Mouse (Mus musculus): ENCODE data around the gene Cenps. TPM values are rescaled to one million over a fixed set of nuclear protein-coding genes. Genes with fewer than 3 reads are reported as not detected.
"Not testable (repeated sequence)": the region's sequence is repeated elsewhere in the genome, so short reads cannot be mapped to it uniquely, and the experiment has no call there.

Gene Cenps
- polyA plus RNA-seq, 1 experiment from 2014 or later, result 21.9 TPM

DNA sequence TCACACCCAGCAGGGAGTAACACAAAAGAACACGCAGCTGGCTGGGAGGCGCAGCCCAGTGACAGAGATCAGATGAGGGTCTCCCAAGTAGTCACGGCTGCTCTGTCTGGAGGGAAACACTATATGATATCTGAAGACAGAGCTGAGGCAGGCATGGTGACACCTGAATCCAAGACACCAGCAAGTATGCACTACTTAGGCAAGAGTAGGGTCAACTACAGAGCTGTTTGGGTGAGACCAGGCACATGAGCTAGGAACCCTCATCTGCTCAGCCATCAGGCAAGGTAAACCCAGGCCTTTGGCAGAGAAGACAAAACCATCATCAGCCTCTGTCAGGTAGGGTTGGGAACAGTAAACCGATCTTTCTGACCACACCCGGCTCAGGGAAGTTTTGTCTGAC is 4.0 kb downstream of the Cenps start:
- ATAC-seq (replicated peaks), result no peak
- Histone ChIP-seq H3K4me2 (replicated peaks) (no peak overlapping the region), H3K36me3 (peaks cover 9% of the 10 kb centered on the region; the same call in 1 of the 2 replicates), H3K4me1 (peaks cover 8% of the 10 kb centered on the region), H3K9ac (replicated peaks) (no peak overlapping the region), H3K4me3 (no peak overlapping the region), H3K9me3 (no peaks in the 10 kb centered on the region), H3K27me3 (no peaks in the 10 kb centered on the region), H3K27ac (replicated peaks) (no peak overlapping the region)
- 83% methylated on average over 5 of the region's 5 CpGs for WGBS

GRCm38 (mm10) chr4:149131789-149132565 is 5.5 kb downstream of the Cenps start:
- Histone ChIP-seq H3K9ac (replicated peaks) (no peak overlapping the region), H3K4me1 (peaks cover 8% of the 10 kb centered on the region), H3K4me2 (replicated peaks) (no peak overlapping the region), H3K36me3 (peaks cover 9% of the 10 kb centered on the region; the same call in 1 of the 2 replicates), H3K9me3 (no peaks in the 10 kb centered on the region), H3K27me3 (no peaks in the 10 kb centered on the region), H3K4me3 (no peak overlapping the region), H3K27ac (replicated peaks) (no peak overlapping the region)
- 94% methylated on average over 21 of the region's 21 CpGs for WGBS
- no peak for ATAC-seq (replicated peaks)

DNA sequence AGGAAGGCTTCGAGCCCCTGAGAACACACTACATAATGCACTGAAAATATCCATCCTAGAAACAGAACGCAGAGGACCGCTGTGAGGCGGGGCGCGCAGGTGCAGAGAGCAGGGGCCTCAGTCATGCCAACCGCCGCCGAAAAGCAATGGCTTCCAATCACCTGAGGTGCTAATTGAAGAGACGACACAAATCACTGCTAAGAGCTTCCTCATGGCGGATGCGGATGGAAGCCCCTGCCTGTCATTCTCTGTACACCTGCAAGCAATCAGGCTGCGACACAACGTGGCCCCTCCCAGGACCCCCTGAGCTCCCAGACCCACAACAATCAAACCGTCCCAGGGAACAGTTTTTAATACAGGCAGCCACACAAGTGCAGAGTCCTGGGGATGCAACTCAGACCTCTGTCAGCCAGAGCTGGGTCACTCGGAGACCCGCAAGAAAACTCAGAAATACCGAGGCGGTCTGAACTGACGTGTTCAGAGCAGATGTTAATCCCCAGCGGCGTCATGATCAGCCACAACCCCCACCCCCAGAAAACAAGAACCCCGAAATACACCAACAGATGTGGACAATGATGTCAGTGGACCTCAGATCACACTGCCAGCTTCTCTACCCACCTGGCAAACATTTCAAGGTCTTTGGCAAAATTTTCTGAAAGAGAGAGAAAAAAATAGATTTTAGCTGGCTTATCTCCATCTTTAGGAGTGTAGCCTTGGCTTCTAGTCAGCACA is 6.2 kb downstream of the Cenps start:
- H3K27me3 ChIP-seq, result no peaks in the 10 kb centered on the region
- no peaks in the 10 kb centered on the region for H3K9me3 ChIP-seq
- H3K4me1 ChIP-seq, result peaks cover under 1% of the 10 kb centered on the region; the same call in 1 of the 2 replicates
- WGBS, result 90% methylated on average over 23 of the region's 23 CpGs
- no peak for ATAC-seq (replicated peaks)
- no peak overlapping the region for H3K9ac ChIP-seq (replicated peaks)
- H3K4me2 ChIP-seq (replicated peaks), result no peak overlapping the region
- H3K4me3 ChIP-seq, result no peak overlapping the region
- peaks cover 9% of the 10 kb centered on the region; the same call in 1 of the 2 replicates for H3K36me3 ChIP-seq
- H3K27ac ChIP-seq (replicated peaks), result no peak overlapping the region

GRCm38 (mm10) chr4:149128467-149128866 is 9.0 kb downstream of the Cenps start:
- Histone ChIP-seq H3K9ac (replicated peaks) (no peak overlapping the region), H3K4me3 (no peak overlapping the region), H3K36me3 (peaks cover 9% of the 10 kb centered on the region; the same call in 1 of the 2 replicates), H3K27me3 (no peaks in the 10 kb centered on the region), H3K9me3 (no peaks in the 10 kb centered on the region), H3K4me1 (no peaks in the 10 kb centered on the region), H3K27ac (replicated peaks) (no peak overlapping the region), H3K4me2 (replicated peaks) (no peak overlapping the region)
- WGBS, result 88% methylated on average over 18 of the region's 18 CpGs
- ATAC-seq (replicated peaks), result no peak

DNA sequence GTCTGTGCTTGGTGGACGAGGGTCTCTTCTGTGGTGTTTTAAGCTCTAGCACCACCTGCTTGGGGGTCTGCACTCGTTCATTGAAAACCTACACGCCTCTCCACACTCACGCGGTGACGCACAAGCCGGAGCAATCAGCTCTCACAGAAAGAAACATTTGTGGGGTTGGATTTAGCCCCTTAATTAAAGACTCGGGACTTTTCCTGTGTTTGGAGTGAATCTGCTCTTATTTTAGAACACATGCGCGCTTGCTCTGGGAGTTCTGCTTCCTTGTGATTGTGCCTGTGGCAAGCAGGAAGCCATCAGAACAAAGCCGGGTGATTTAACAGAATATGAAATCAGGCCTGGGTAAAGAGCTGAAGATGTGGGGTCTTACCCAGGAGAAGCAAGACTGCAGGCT is 10.8 kb downstream of the Cenps start, which contains the start of gene Cort:
Gene Cort (minus strand): TSS at position 101 of the 400 bp plus-strand sequence.
- WGBS, result 79% methylated on average over 11 of the region's 11 CpGs
- ATAC-seq (replicated peaks), result no peak
- peaks cover 9% of the 10 kb centered on the region; the same call in 1 of the 2 replicates for H3K36me3 ChIP-seq
- no peaks in the 10 kb centered on the region for H3K9me3 ChIP-seq
- no peaks in the 10 kb centered on the region for H3K27me3 ChIP-seq
- H3K9ac ChIP-seq (replicated peaks), result no peak within 1 kb of the TSS
- no peak within 1 kb of the TSS for H3K4me3 ChIP-seq
- H3K27ac ChIP-seq (replicated peaks), result no peak within 1 kb of the TSS; the same call in 1 of the 2 replicates
- H3K4me2 ChIP-seq (replicated peaks), result no peak within 1 kb of the TSS
- H3K4me1 ChIP-seq, result no peaks in the 10 kb centered on the region

DNA sequence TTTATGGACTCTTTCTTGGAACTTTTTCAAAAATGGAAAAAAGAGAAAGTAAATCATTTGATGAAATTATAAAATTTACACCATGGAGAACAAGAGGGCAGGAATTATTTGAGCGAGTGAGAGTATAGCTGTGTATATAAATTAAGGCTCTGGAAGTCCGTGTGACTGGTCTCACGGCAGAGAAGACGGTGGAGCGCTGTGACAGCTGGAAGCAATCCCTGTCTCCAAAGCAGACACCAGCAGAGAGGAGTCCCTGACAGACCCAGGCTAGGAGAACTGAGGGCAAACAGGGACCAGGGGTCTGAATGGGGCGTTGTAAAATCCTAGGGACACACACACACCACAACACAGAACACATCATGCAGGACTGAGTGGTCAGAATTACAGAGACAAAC is 11.3 kb downstream of the Cenps start:
- Histone ChIP-seq H3K9me3 (no peaks in the 10 kb centered on the region), H3K4me3 (no peak overlapping the region), H3K27ac (replicated peaks) (no peak overlapping the region; the same call in 1 of the 2 replicates), H3K4me1 (no peaks in the 10 kb centered on the region), H3K36me3 (peaks cover 9% of the 10 kb centered on the region; the same call in 1 of the 2 replicates), H3K9ac (replicated peaks) (no peak overlapping the region), H3K4me2 (replicated peaks) (no peak overlapping the region), H3K27me3 (no peaks in the 10 kb centered on the region)
- 87% methylated on average over 6 of the region's 6 CpGs for WGBS
- no peak for ATAC-seq (replicated peaks)

DNA sequence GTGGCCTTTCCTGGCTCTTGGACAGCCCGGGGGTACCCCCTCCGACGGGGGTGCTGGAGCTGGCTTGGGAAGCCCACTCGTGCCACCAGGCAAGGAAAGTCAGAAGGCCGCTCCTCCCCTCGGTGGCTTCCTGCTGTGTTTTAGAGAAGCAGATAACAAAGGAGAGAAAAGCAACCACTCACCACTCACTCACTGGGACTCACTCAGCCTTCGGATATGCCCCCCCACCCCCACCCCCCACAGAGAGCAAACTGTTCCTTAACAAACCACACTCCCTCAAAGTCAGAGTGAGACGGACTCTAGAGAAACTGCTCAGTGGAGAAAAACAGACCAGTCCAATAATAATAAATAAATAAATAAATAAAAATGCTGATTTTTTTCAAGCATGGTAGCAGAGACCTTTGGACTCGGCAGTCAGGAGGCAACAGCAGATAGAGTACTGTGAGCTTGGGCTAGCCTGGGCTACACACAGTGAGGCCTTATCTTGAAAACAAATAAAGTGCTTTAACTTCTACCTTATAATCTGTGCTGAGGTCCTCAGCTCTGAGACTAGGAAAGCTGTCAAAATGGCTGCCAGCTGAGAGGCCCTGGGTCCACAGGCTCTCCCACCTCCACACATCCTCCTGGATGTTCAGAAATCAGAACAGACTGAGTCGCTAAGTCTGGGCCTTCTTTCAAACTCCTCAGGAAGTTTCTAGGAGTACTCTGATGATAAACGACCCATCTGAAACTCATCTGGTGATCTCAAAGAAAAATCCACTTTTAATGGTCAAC is 11.9 kb downstream of the Cenps start:
- no peak overlapping the region for H3K4me2 ChIP-seq (replicated peaks)
- H3K36me3 ChIP-seq, result peaks cover 12% of the 10 kb centered on the region; the same call in 1 of the 2 replicates
- H3K4me3 ChIP-seq, result no peak overlapping the region
- H3K9me3 ChIP-seq, result no peaks in the 10 kb centered on the region
- ATAC-seq (replicated peaks), result no peak
- 44% methylated on average over 11 of the region's 11 CpGs for WGBS
- no peaks in the 10 kb centered on the region for H3K4me1 ChIP-seq
- no peak overlapping the region for H3K27ac ChIP-seq (replicated peaks)
- no peaks in the 10 kb centered on the region for H3K27me3 ChIP-seq
- H3K9ac ChIP-seq (replicated peaks), result no peak overlapping the region

DNA sequence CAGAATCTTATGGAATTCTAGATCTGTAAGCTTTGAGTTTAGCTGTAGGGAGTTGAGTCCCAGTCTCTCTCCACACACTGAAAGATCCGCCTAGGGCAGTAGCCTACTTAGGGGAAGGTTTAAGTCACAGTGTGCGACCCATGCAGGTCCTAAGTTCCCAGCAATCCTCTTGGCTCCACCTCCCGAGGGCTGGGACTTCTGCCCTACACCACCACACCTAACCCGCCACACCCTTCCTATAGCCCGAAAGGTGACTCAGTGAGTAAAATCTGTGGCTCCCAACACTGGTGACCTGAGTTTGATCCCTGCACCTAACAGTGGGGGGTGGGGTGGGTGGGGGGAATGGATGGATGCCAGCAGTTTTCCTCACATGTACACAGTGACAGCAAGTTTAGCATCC is 14.0 kb downstream of the Cenps start:
- Histone ChIP-seq H3K4me3 (no peak overlapping the region), H3K4me2 (replicated peaks) (no peak overlapping the region), H3K27ac (replicated peaks) (no peak overlapping the region), H3K9ac (replicated peaks) (no peak overlapping the region), H3K36me3 (peaks cover 4% of the 10 kb centered on the region; the same call in 1 of the 2 replicates), H3K4me1 (no peaks in the 10 kb centered on the region), H3K27me3 (no peaks in the 10 kb centered on the region), H3K9me3 (no peaks in the 10 kb centered on the region)
- no peak for ATAC-seq (replicated peaks)
- 67% methylated on average over 5 of the region's 5 CpGs for WGBS

DNA sequence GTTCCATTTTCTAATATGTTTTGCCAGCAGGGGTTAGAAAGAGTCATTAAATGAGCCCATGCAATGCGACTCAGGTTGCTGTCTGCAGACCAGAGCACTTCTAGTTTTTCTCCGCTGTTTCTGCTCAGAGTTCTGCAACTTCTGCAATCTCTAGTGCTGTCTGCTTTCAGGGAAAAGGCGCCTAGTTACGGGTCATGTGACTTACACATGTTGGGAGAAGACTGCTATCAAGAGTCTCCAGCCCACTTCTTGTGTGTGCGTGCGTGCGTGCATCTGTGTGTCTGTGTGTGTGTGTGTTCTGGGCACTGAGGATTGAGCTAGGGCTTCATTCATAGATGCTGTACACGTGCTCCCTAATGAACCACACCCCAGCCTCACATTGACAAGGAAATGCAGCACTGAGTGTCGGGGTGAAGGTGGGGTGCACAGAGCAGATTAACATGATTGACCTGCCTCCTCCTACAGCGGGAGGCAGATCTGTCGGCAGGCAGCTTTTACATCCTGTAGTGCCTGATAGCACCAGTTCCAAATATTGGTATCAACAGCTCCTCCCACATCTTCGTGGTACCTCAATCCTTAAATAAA is 17.4 kb downstream of the Cenps start:
- not testable (repeated sequence) for H3K27me3 ChIP-seq; H3K27ac ChIP-seq (replicated peaks); H3K9me3 ChIP-seq; H3K4me3 ChIP-seq; H3K4me2 ChIP-seq (replicated peaks); H3K36me3 ChIP-seq; H3K4me1 ChIP-seq; H3K9ac ChIP-seq (replicated peaks); ATAC-seq (replicated peaks)
- 86% methylated on average over 12 of the region's 12 CpGs for WGBS

GRCm38 (mm10) chr4:149103875-149104561 is 33.4 kb downstream of the Cenps start, which contains the start of gene Dffa:
Gene Dffa, plus strand, starts transcription at chr4:149104146.
- peak within 1 kb of the TSS; percentile 88 for H3K4me2 ChIP-seq (replicated peaks)
- H3K27ac ChIP-seq (replicated peaks), result 0 out of 2 replicates have a peak within 1 kb of the TSS, but pooled peaks have one; percentile 15
- H3K27me3 ChIP-seq, result no peaks in the 10 kb centered on the region
- H3K9ac ChIP-seq (replicated peaks), result peak within 1 kb of the TSS; percentile 90
- H3K9me3 ChIP-seq, result no peaks in the 10 kb centered on the region
- peaks cover 14% of the 10 kb centered on the region for H3K4me1 ChIP-seq
- ATAC-seq (replicated peaks), result peak; percentile 92
- peaks cover 21% of the 10 kb centered on the region for H3K36me3 ChIP-seq
- H3K4me3 ChIP-seq, result peak within 1 kb of the TSS; percentile 86
- WGBS, result under 1% methylated on average over 35 of the region's 35 CpGs

GRCm38 (mm10) chr4:149101456-149101855 is 36.0 kb downstream of the Cenps start:
- no peak overlapping the region for H3K4me3 ChIP-seq
- 88% methylated on average over 3 of the region's 3 CpGs for WGBS
- H3K27me3 ChIP-seq, result no peaks in the 10 kb centered on the region
- no peaks in the 10 kb centered on the region for H3K9me3 ChIP-seq
- H3K9ac ChIP-seq (replicated peaks), result no peak overlapping the region
- no peak for ATAC-seq (replicated peaks)
- H3K4me2 ChIP-seq (replicated peaks), result no peak overlapping the region
- H3K36me3 ChIP-seq, result peaks cover 4% of the 10 kb centered on the region; the same call in 1 of the 2 replicates
- no peak overlapping the region for H3K27ac ChIP-seq (replicated peaks)
- peaks cover 28% of the 10 kb centered on the region for H3K4me1 ChIP-seq
